Mouse (Mus musculus): ENCODE measurements at regions not wholly inside any gene's neighbourhood (a gene's known extent, or its start where the extent isn't known, plus 50 kb on each side); places are given as distances from the start of the nearest gene placed in this dataset.
"Not testable (repeated sequence)": the region's sequence is repeated elsewhere in the genome, so short reads cannot be mapped to it uniquely, and the experiment has no call there.

DNA sequence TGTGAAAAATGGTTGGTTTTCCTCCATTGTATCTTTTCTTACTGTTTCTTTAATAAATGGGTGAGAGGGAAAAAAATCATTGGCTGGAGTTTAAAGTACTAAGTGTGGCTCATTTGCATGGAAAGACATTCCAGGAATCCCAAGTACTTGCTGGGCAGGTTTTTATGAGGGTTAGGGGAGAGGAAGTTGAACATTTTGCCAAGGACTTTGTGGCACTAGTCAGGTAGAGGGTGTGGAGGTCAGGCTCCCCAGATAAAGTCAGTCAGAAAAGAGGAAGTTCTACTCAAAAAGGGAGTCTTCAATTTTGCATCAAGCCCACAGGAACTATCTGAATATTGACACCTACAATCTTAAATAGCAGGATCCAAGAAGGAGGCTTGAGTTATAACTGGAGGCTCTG is 346.5 kb upstream of the Dab2 start:
- no peak for ATAC-seq (replicated peaks; ENCODE audit: low FRiP score, poor library complexity, severe bottlenecking)

GRCm38 (mm10) chr15:5991351-5992065 is 308.1 kb upstream of the Dab2 start:
- no peak for ATAC-seq (replicated peaks; ENCODE audit: low FRiP score, poor library complexity, severe bottlenecking)

GRCm38 (mm10) chr15:5992146-5992545 is 307.4 kb upstream of the Dab2 start:
- ATAC-seq (replicated peaks; ENCODE audit: low FRiP score, poor library complexity, severe bottlenecking) = not testable (repeated sequence)

DNA sequence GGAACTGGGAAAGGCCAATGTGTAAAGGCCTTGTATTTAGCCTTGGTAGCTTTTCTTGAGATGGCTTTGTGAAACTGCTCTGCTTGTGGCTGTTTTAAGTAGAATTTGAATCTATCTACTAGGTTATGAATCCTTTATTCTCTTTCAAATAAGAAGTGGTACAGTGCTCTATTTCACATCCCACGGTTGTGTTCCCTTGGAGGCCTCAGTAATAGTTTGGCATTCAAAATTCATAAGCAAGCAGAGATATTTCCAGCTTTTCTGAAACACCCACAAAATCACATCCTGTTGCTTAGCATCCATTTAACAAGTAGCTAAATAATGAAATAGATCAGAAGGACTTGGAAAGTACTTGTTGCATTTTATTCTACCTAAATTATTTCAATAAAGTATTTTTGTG is 298.8 kb upstream of the Dab2 start:
- no peak for ATAC-seq (replicated peaks; ENCODE audit: low FRiP score, poor library complexity, severe bottlenecking)

GRCm38 (mm10) chr15:6001394-6001793 is 298.2 kb upstream of the Dab2 start:
- ATAC-seq (replicated peaks; ENCODE audit: low FRiP score, poor library complexity, severe bottlenecking) = no peak

GRCm38 (mm10) chr15:6014982-6015381 is 284.6 kb upstream of the Dab2 start:
- ATAC-seq (replicated peaks; ENCODE audit: low FRiP score, poor library complexity, severe bottlenecking) = no peak

DNA sequence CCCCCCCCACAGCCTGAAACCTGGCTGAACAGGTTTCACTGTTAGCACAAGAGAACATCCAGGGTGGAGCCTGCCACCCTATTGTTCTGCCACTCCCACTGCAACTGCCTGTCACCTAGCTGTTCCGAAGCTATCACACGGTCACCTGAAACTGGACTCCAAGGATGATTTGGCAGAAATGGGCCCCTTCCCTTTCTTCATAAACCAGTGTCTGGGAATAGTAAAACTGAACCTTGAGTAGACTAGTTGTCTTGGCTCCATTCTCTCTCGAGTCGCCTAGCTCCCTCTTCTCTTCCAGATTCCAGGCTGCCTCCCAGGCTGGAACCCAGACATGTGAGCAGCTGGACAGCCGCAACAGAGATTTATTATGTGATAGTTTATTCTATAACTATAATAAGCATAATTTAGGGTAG is 282.9 kb upstream of the Dab2 start:
- ATAC-seq (replicated peaks; ENCODE audit: low FRiP score, poor library complexity, severe bottlenecking) = no peak

- ATAC-seq (replicated peaks; ENCODE audit: low FRiP score, poor library complexity, severe bottlenecking) = no peak
These were observed 274.0 kb upstream of the Dab2 start for GRCm38 (mm10) chr15:6025543-6025942.

DNA sequence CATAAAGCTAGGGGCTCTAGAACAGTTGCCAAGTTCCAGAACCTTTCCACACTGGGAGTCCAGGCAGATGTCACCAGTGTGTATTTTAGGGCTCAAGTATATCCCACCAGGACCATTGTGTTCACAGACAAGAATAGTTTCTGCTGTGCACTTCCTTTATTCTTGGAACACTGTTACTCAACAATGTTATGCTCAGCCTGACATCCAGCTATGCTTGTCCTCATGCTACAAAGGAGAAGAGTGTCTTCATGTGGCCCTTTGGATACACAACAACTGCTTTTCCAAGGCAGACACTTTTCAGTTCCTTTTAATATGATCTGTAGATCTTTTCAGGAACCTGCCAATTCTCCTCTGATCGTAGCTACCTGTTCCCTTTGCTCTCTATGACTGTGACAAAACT is 270.4 kb upstream of the Dab2 start:
- no peak for ATAC-seq (replicated peaks; ENCODE audit: low FRiP score, poor library complexity, severe bottlenecking)

- no peak for ATAC-seq (replicated peaks; ENCODE audit: low FRiP score, poor library complexity, severe bottlenecking)
These were observed 269.2 kb upstream of the Dab2 start for GRCm38 (mm10) chr15:6030396-6030795.

- no peak for ATAC-seq (replicated peaks; ENCODE audit: low FRiP score, poor library complexity, severe bottlenecking)
These were observed 265.4 kb upstream of the Dab2 start for GRCm38 (mm10) chr15:6034156-6034555.

GRCm38 (mm10) chr15:6044511-6045256 is 254.9 kb upstream of the Dab2 start:
- ATAC-seq (replicated peaks; ENCODE audit: low FRiP score, poor library complexity, severe bottlenecking) = peak; percentile 78

DNA sequence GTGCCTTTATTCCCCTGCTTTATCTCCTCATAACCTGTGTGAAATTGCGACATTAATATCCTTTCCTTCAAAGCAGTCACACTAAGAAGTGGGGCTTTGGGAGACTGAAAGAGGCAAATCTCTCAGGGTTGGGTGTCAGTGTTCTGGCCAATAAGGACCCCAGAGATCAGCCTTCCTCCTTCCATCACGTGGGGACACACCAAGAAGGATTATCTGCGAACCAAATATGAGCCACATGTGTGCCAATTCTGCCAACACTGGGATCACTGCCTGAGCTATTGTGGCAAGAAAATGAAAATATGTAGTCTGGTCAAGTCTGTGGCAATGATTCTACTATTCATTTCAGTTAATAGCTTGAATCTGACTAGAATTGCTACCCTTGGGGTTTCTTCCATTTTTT is 243.9 kb upstream of the Dab2 start:
- ATAC-seq (replicated peaks; ENCODE audit: low FRiP score, poor library complexity, severe bottlenecking) = no peak

GRCm38 (mm10) chr15:6056887-6057626 is 242.5 kb upstream of the Dab2 start:
- ATAC-seq (replicated peaks; ENCODE audit: low FRiP score, poor library complexity, severe bottlenecking) = no peak

- peak; percentile 45 for ATAC-seq (replicated peaks; ENCODE audit: low FRiP score, poor library complexity, severe bottlenecking)
These were observed 240.2 kb upstream of the Dab2 start for GRCm38 (mm10) chr15:6059361-6059760.

DNA sequence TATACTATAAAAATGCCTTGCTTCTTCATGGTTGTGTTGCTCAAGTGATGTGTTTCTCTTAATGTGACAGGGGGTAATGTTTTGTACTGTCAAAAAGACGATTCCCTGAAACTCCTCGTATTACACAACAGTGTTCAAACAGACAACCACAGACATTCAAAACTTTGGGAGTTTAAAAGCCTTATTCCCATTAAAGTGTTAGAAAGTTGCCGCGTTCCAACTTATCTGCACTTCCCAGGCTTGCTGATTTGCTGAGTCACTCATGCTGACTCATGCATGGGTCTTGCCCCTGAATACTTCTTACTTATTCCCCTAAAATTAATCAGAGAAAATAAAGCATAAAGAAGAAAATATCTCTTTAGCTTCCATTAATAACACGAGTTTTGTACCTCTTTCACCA is 239.8 kb upstream of the Dab2 start:
- peak; percentile 86 for ATAC-seq (replicated peaks; ENCODE audit: low FRiP score, poor library complexity, severe bottlenecking)

DNA sequence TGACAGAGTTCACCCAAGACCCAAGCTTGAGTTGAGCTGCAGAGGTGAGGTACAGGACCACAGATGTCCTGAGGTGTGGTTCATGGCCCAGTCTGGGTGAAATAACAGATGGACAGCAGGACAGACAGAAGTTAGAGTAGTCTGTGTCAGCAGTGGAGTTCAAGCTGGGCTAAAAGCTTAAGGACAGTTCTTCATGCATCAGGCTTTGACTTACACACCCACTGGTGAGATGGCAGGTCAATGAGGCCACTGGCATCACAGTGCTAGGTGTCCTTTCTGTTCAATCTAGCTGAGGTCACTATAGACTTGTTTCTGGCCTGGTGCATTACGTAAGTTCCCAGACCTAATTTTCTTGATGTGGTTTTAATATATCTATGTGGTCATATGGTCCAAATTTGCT is 238.9 kb upstream of the Dab2 start:
- ATAC-seq (replicated peaks; ENCODE audit: low FRiP score, poor library complexity, severe bottlenecking) = peak; percentile 54

- no peak for ATAC-seq (replicated peaks; ENCODE audit: low FRiP score, poor library complexity, severe bottlenecking)
These were observed 234.5 kb upstream of the Dab2 start for GRCm38 (mm10) chr15:6065100-6065499.

- no peak for ATAC-seq (replicated peaks; ENCODE audit: low FRiP score, poor library complexity, severe bottlenecking)
These were observed 232.2 kb upstream of the Dab2 start for GRCm38 (mm10) chr15:6067380-6067779.

DNA sequence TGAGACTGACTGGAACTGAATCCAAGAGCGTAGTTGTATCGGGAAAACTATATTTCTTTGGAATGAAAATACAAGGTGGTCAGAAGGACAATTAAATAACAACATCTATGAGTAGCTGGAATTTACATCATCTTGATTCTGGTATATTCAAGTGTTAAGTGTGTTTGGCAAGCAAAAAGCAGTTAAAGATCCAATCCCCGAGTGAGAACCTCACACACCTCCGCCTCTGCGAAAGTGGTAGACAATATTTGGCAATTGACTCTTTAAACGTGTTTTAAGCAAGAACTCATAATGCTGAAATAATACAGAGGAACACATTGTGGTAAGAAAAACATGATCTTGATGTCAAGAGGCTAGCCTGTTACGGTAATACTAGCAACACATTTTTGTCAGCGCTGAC is 231.2 kb upstream of the Dab2 start:
- no peak for ATAC-seq (replicated peaks; ENCODE audit: low FRiP score, poor library complexity, severe bottlenecking)

DNA sequence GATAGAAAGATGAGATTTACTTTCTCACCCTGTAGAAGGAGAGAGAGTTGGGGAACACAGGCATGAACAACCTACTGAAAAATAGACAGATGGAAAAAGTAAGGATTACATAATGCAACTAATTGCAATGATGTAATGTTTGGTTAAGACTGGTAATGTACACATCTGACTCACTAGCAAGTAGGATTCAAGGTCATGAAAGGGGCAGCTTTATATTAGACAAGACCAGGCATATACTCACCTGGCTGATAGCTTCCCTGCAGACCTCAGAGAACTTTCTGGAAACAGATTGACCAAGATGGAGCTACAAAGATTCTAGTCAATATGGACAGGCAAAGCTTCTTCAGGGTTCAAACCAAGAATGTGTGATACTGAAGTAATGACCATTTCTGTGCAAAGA is 227.7 kb upstream of the Dab2 start:
- no peak for ATAC-seq (replicated peaks; ENCODE audit: low FRiP score, poor library complexity, severe bottlenecking)
